Mouse (Mus musculus): Measurements from ENCODE around the gene Cdk6. TPM values are rescaled to one million over a fixed set of nuclear protein-coding genes. Genes with fewer than 3 reads are reported as not detected.

Cdk6 gene
- total and polyA plus RNA-seq, 2 experiments from 2014 or later, result 12.2 to 16.5 TPM

DNA sequence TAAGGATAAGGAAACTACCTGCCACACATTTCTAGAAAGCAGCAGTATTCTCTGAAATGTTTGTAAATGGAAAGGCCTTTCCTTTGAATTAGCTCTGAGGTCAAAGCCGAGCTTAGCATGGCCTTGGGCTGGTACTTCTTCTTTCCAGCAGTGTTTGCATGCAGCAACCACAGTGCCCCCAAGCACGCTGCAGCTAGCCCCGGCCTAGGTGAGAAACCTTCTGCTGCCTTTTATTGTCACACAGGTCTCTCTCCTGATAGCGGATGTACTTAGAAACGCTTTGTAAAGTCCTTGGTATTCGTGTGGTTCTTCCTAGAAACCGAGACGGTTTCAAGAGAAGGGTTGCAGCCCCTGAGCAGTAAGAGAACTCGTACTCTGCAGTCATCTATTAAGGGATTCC, 119.6 kb downstream of the Cdk6 start:
- Histone ChIP-seq H3K27ac (no peak overlapping the region), H3K36me3 (ENCODE audit: insufficient read depth, low read length) (no peaks in the 10 kb centered on the region), H3K9ac (replicated peaks; ENCODE audit: low read length) (no peak overlapping the region), H3K4me2 (ENCODE audit: low read depth, low read length) (no peak overlapping the region), H3K9me3 (ENCODE audit: low read length) (no peaks in the 10 kb centered on the region), H3K4me3 (ENCODE audit: low read length) (no peak overlapping the region), H3K4me1 (ENCODE audit: insufficient read depth, low read length) (no peaks in the 10 kb centered on the region), H3K27me3 (ENCODE audit: insufficient read depth, low read length) (no peaks in the 10 kb centered on the region)
- 85% methylated on average over 9 of the region's 9 CpGs for WGBS
- DNase-seq (ENCODE audit: low spot score) (no peak), ATAC-seq (no peak)
- TF ChIP-seq CTCF (IDR thresholded peaks at IDR 0.05; ENCODE audit: low read depth), result no peak

DNA sequence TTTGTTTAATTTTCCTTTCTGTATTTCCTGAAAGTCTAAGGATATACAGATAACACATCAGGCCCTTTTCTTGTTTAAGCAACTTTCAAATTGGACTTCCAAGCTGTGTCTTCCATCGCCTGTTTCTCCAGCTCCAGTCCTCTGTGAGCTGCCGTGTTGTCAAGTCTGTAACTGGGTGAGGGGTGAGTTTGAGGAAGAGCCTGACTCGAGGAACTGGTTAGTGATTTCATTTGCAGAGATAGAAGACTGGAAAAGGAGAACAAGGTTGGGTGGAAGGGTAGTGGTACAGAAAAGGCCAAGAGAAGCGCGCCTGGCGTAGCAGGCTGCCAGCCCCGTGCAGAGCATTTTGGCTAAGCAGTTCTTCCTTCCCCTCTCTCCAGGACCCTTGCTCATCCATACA, 120.1 kb downstream of the Cdk6 start:
- no peak overlapping the region for H3K9ac ChIP-seq (replicated peaks; ENCODE audit: low read length)
- ATAC-seq (no peak), DNase-seq (ENCODE audit: low spot score) (no peak)
- no peaks in the 10 kb centered on the region for H3K4me1 ChIP-seq (ENCODE audit: insufficient read depth, low read length)
- H3K27ac ChIP-seq, result no peak overlapping the region
- no peaks in the 10 kb centered on the region for H3K36me3 ChIP-seq (ENCODE audit: insufficient read depth, low read length)
- no peak overlapping the region for H3K4me3 ChIP-seq (ENCODE audit: low read length)
- no peaks in the 10 kb centered on the region for H3K9me3 ChIP-seq (ENCODE audit: low read length)
- H3K27me3 ChIP-seq (ENCODE audit: insufficient read depth, low read length), result no peaks in the 10 kb centered on the region
- no peak overlapping the region for H3K4me2 ChIP-seq (ENCODE audit: low read depth, low read length)
- WGBS, result 94% methylated on average over 7 of the region's 7 CpGs
- TF ChIP-seq CTCF (IDR thresholded peaks at IDR 0.05; ENCODE audit: low read depth), result no peak

DNA sequence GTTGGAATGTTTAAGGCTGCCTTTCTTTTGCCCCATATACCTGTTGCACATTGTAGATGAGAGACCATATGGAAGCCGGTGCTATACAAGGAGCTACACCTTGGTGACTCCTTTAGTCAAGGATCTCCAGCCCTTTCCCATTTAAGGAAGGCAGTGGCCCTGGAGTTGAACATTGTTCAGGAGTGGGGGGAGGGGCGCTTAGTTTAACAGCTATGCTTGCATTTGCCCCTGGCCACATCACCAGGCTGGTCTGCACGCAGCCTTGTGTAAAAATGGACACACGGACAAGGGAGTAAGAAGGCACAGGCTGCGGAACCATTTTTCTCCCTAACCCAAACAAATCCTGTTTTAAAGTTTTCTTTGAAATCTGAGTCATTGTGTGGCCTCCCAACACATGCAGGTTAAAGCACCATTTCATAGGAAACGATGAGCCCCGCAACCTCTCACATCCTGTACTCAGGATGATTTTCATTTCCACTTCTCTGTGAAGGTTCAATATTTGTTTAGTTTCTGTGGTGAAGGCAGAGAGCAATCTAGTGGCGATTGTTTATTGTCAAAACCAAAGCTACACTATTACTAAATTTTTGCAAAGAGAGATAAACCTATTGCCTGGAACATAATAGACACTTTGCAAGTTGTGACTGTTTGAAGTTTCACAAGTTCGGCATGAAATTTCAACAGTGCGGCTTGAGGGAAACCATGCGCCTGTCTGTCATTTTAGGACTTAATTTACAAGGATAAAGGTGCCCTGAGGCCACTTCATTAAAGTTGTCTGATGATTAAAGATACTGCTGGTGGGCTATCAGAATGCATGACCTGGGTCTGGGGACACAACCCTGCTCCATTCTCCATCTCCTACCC, 121.8 kb downstream of the Cdk6 start:
- WGBS, result 88% methylated on average over 11 of the region's 11 CpGs
- DNase-seq (ENCODE audit: low spot score), result no peak
- no peaks in the 10 kb centered on the region for H3K36me3 ChIP-seq (ENCODE audit: insufficient read depth, low read length)
- H3K27me3 ChIP-seq (ENCODE audit: insufficient read depth, low read length), result no peaks in the 10 kb centered on the region
- no peak for TF ChIP-seq CTCF (IDR thresholded peaks at IDR 0.05; ENCODE audit: low read depth)
- no peak overlapping the region for H3K4me2 ChIP-seq (ENCODE audit: low read depth, low read length)
- H3K4me3 ChIP-seq (ENCODE audit: low read length), result no peak overlapping the region
- no peak overlapping the region for H3K27ac ChIP-seq
- ATAC-seq, result no peak
- no peak overlapping the region for H3K9ac ChIP-seq (replicated peaks; ENCODE audit: low read length)
- H3K9me3 ChIP-seq (ENCODE audit: low read length), result no peaks in the 10 kb centered on the region
- H3K4me1 ChIP-seq (ENCODE audit: insufficient read depth, low read length), result no peaks in the 10 kb centered on the region

GRCm38 (mm10) chr5:3463758-3464157, 122.5 kb downstream of the Cdk6 start:
- Histone ChIP-seq H3K4me1 (ENCODE audit: insufficient read depth, low read length) (no peaks in the 10 kb centered on the region), H3K4me3 (ENCODE audit: low read length) (no peak overlapping the region), H3K27ac (no peak overlapping the region), H3K36me3 (ENCODE audit: insufficient read depth, low read length) (no peaks in the 10 kb centered on the region), H3K27me3 (ENCODE audit: insufficient read depth, low read length) (no peaks in the 10 kb centered on the region), H3K4me2 (ENCODE audit: low read depth, low read length) (no peak overlapping the region), H3K9me3 (ENCODE audit: low read length) (no peaks in the 10 kb centered on the region), H3K9ac (replicated peaks; ENCODE audit: low read length) (no peak overlapping the region)
- 86% methylated on average over 3 of the region's 3 CpGs for WGBS
- ATAC-seq, result no peak
- no peak for TF ChIP-seq CTCF (IDR thresholded peaks at IDR 0.05; ENCODE audit: low read depth)
- no peak for DNase-seq (ENCODE audit: low spot score)

DNA sequence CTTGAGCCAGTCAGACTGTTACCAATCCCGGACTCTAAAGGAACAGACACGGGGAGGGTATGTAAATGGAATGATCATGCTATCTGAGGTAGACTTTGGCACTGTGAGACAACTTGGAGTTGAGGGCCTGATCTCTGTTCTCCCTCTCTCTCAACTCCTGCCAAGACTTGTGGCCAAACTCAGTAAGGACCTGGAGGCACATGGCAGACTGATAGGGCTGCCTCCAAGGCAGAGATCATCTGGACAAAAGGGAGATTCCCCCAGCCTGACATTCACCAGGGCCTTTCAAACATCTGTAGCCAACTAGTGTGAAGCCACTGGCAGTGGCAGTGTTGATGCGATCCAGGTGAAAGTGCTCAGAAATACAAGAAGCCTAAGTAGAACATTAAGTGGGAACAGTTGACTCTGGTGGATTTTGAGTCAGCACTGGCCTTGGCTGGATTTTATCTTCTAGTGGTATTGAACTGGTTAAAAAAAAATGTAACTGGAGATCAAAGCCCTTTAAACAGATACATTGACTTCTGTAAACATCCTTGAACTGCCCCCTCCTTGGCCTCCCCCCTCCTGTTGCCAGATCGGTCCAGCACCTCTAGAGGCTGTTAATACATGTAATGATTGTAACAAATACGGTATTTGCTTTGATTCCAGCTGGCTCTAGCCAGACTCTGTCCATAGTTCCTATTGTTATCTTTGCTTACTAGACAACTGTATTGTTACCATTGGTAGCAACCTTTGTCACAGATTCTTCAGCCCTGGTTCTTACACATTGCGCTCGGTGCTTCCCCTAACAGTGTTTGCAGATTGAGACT, 125.0 kb downstream of the Cdk6 start:
- Histone ChIP-seq H3K4me1 (ENCODE audit: insufficient read depth, low read length) (no peaks in the 10 kb centered on the region), H3K9me3 (ENCODE audit: low read length) (no peaks in the 10 kb centered on the region), H3K36me3 (ENCODE audit: insufficient read depth, low read length) (no peaks in the 10 kb centered on the region), H3K4me3 (ENCODE audit: low read length) (no peak overlapping the region), H3K9ac (replicated peaks; ENCODE audit: low read length) (no peak overlapping the region), H3K4me2 (ENCODE audit: low read depth, low read length) (no peak overlapping the region), H3K27me3 (ENCODE audit: insufficient read depth, low read length) (no peaks in the 10 kb centered on the region), H3K27ac (no peak overlapping the region)
- no peak for TF ChIP-seq CTCF (IDR thresholded peaks at IDR 0.05; ENCODE audit: low read depth)
- DNase-seq (ENCODE audit: low spot score) (no peak), ATAC-seq (no peak)
- 67% methylated on average over 7 of the region's 7 CpGs for WGBS

DNA sequence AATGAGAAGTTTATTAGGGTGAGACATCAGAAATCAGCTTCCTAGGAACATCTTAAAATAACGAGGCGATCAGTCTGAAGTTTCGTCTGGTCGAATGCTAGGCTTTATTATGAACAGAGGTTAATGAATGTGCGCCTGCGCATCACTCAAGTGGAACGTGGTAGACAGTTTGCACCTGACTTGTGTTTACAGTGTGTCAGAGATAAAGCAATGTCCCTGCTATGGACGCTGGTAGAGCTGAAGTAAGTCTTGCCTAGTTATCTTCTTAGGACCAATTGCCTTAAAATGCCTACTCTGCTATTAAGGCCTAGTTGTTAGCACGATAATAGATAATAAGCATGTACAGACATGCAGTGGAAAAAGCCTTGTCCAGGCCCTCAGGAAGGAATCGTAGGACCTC, 129.6 kb downstream of the Cdk6 start:
- Histone ChIP-seq H3K9me3 (ENCODE audit: low read length) (no peaks in the 10 kb centered on the region), H3K27me3 (ENCODE audit: insufficient read depth, low read length) (no peaks in the 10 kb centered on the region), H3K36me3 (ENCODE audit: insufficient read depth, low read length) (no peaks in the 10 kb centered on the region), H3K4me3 (ENCODE audit: low read length) (no peak overlapping the region), H3K27ac (no peak overlapping the region), H3K4me2 (ENCODE audit: low read depth, low read length) (no peak overlapping the region), H3K4me1 (ENCODE audit: insufficient read depth, low read length) (no peaks in the 10 kb centered on the region), H3K9ac (replicated peaks; ENCODE audit: low read length) (no peak overlapping the region)
- WGBS, result 88% methylated on average over 10 of the region's 10 CpGs
- DNase-seq (ENCODE audit: low spot score) (no peak), ATAC-seq (no peak)
- no peak for TF ChIP-seq CTCF (IDR thresholded peaks at IDR 0.05; ENCODE audit: low read depth)

Measured in hindbrain, postnatal 0 days (tissue).